ENCODE assay signal across 21 mouse cellular contexts in genomic region chr10:75709261-75709660, GRCm38 (mm10). TPM values are rescaled to one million over a fixed set of nuclear protein-coding genes. Genes with fewer than 3 reads are reported as not detected.
A peak's percentile ranks its signal among the peaks of the same experiment; 100 is the strongest.
DNase-seq lines count a peak whose midpoint lies in the region; ATAC-seq and TF ChIP-seq lines count a peak whose summit lies in the region.
"Had no signal": no experiment of that assay in that cellular context is flagged by ENCODE, and none has a peak within 500 bp of the region (broad histone marks: within the 10 kb centered on the region; RNA-seq: fewer than 3 reads in every experiment).

No protein-coding gene starts in this region.

- H3K4me3 ChIP-seq in liver, embryonic 13.5 days (replicated peaks) = no peak overlapping the region
- H3K4me3 ChIP-seq in liver, postnatal 0 days (ENCODE audit: low read depth, low read length) = no peak overlapping the region
- no peak overlapping the region for H3K4me3 ChIP-seq in heart, embryonic 16.5 days (ENCODE audit: low read length)
- H3K4me3 ChIP-seq: embryonic facial prominence, embryonic 10.5 days; forebrain, embryonic 15.5 days; heart, embryonic 13.5 days; limb, embryonic 13.5 days; midbrain, embryonic 13.5 days; neural tube, embryonic 12.5 days had no signal

- H3K9me3 ChIP-seq in liver, embryonic 13.5 days (replicated peaks) = no peaks in the 10 kb centered on the region
- no peaks in the 10 kb centered on the region for H3K9me3 ChIP-seq in liver, postnatal 0 days (ENCODE audit: low read length)
- no peaks in the 10 kb centered on the region for H3K9me3 ChIP-seq in heart, embryonic 16.5 days (replicated peaks; ENCODE audit: control insufficient read depth, low read length)
- H3K9me3 ChIP-seq: embryonic facial prominence, embryonic 10.5 days; forebrain, embryonic 15.5 days; G1E; heart, embryonic 13.5 days; limb, embryonic 13.5 days; midbrain, embryonic 13.5 days; neural tube, embryonic 12.5 days had no signal

- 87% methylated on average over 9 of the region's 9 CpGs for WGBS in liver, embryonic 13.5 days (ENCODE audit: insufficient replicate concordance)
- WGBS in liver, postnatal 0 days (ENCODE audit: insufficient replicate concordance) = 91% methylated on average over 9 of the region's 9 CpGs
- WGBS in heart, embryonic 16.5 days = 69% methylated on average over 9 of the region's 9 CpGs

- H3K36me3 ChIP-seq in liver, embryonic 13.5 days = peaks cover 86% of the 10 kb centered on the region
- peaks cover 60% of the 10 kb centered on the region for H3K36me3 ChIP-seq in liver, postnatal 0 days (replicated peaks; ENCODE audit: insufficient read depth, low read length)
- peaks cover 10% of the 10 kb centered on the region; the same call in 1 of the 2 replicates for H3K36me3 ChIP-seq in heart, embryonic 16.5 days (ENCODE audit: control insufficient read depth, insufficient read depth)

- H3K4me1 ChIP-seq in liver, embryonic 13.5 days (replicated peaks) = peaks cover 47% of the 10 kb centered on the region
- peaks cover 23% of the 10 kb centered on the region for H3K4me1 ChIP-seq in liver, postnatal 0 days (ENCODE audit: insufficient read depth)
- peaks cover 13% of the 10 kb centered on the region for H3K4me1 ChIP-seq in heart, embryonic 16.5 days (ENCODE audit: control insufficient read depth, insufficient read depth, low read length)
- H3K4me1 ChIP-seq: neural tube, embryonic 12.5 days had no signal

- peak; percentile 62 for DNase-seq in kidney, adult 11 months
- DNase-seq in kidney, postnatal 10 days = no peak
- DNase-seq in liver, embryonic 13.5 days = no peak
- no peak for DNase-seq in liver, postnatal 0 days
- DNase-seq in heart, postnatal 4 days = peak; percentile 33
- DNase-seq in frontal cortex, postnatal 10 days (ENCODE audit: low spot score in 2 of 2) = no peak
- no peak for DNase-seq in frontal cortex, postnatal 14 days (ENCODE audit: low spot score in 2 of 2)
- DNase-seq: adrenal gland, adult 2 months; B cell, adult 2 months; cerebellum, adult 11 months; gastrocnemius, postnatal 14 days had no signal

- no peak overlapping the region for H3K9ac ChIP-seq in liver, embryonic 13.5 days
- no peak overlapping the region for H3K9ac ChIP-seq in liver, postnatal 0 days (replicated peaks)
- H3K9ac ChIP-seq in heart, embryonic 16.5 days (ENCODE audit: low read length) = no peak overlapping the region
- H3K9ac ChIP-seq: forebrain, embryonic 15.5 days; heart, embryonic 13.5 days; limb, embryonic 13.5 days; midbrain, embryonic 13.5 days; neural tube, embryonic 12.5 days had no signal

- no peak overlapping the region for H3K4me2 ChIP-seq in liver, embryonic 13.5 days
- no peak overlapping the region for H3K4me2 ChIP-seq in liver, postnatal 0 days (ENCODE audit: low read depth, low read length)
- no peak overlapping the region for H3K4me2 ChIP-seq in heart, embryonic 16.5 days (ENCODE audit: low read depth, low read length)
- H3K4me2 ChIP-seq: forebrain, embryonic 15.5 days; heart, embryonic 13.5 days; limb, embryonic 13.5 days; midbrain, embryonic 13.5 days; neural tube, embryonic 12.5 days had no signal

- TF ChIP-seq CTCF in liver, postnatal 0 days (IDR thresholded peaks at IDR 0.05; ENCODE audit: low read depth) = no peak

- H3K27ac ChIP-seq in liver, embryonic 13.5 days = 0 out of 2 replicates have a peak overlapping the region, but pooled peaks have one; percentile 3
- no peak overlapping the region for H3K27ac ChIP-seq in liver, postnatal 0 days (ENCODE audit: low read depth)
- no peak overlapping the region for H3K27ac ChIP-seq in heart, embryonic 16.5 days (ENCODE audit: low read length)
- H3K27ac ChIP-seq: embryonic facial prominence, embryonic 10.5 days; forebrain, embryonic 15.5 days; heart, embryonic 13.5 days; limb, embryonic 13.5 days; midbrain, embryonic 13.5 days; neural tube, embryonic 12.5 days had no signal

- ATAC-seq in liver, embryonic 13.5 days (ENCODE audit: low read depth) = no peak
- ATAC-seq in liver, postnatal 0 days = no peak
- ATAC-seq in heart, embryonic 16.5 days (replicated peaks; ENCODE audit: extremely low read depth, insufficient read depth, low FRiP score) = peak; percentile 37; the same call in 1 of the 2 replicates
- ATAC-seq: intestine, postnatal 0 days had no signal

- TF ChIP-seq EP300 in liver, postnatal 0 days (IDR thresholded peaks at IDR 0.05; ENCODE audit: low read depth) = no peak

- H3K27me3 ChIP-seq in liver, embryonic 13.5 days = no peaks in the 10 kb centered on the region
- no peaks in the 10 kb centered on the region for H3K27me3 ChIP-seq in liver, postnatal 0 days (ENCODE audit: insufficient read depth, low read length)
- no peaks in the 10 kb centered on the region for H3K27me3 ChIP-seq in heart, embryonic 16.5 days (ENCODE audit: control insufficient read depth, insufficient read depth, low read length)
- H3K27me3 ChIP-seq: CH12.LX; forebrain, embryonic 15.5 days; heart, embryonic 13.5 days; limb, embryonic 13.5 days; midbrain, embryonic 13.5 days; neural tube, embryonic 12.5 days had no signal

RNA-seq across cellular contexts. Expression of gene Cabin1, which starts 54.9 kb away (rescaled TPM):
- polyA plus RNA-seq in liver, embryonic 13.5 days (2015; fragmentation: Nextera tagmentation; extraction: Ambion mirVana) = 15.4 and 16.6 TPM in 2 replicates
- polyA plus RNA-seq in liver, postnatal 0 days (2015; fragmentation: Nextera tagmentation; extraction: Ambion mirVana) = 8.2 and 9.1 TPM in 2 replicates
- 23.7 and 27.5 TPM in 2 replicates for polyA plus RNA-seq in heart, embryonic 16.5 days (2015; fragmentation: Nextera tagmentation; extraction: Ambion mirVana)
- total RNA-seq in heart, postnatal 4 days (2021) = 10 to 100 TPM; 35.8 to 37.1 TPM

Comparison
In these comparisons a context has a peak if more than half of its experiments do, and no peak if none do; other contexts are left out.
1. DNase-seq: peak in kidney, adult 11 months (single experiment) and heart, postnatal 4 days (single experiment); none in kidney, postnatal 10 days (single experiment), liver, embryonic 13.5 days (single experiment), liver, postnatal 0 days (single experiment), frontal cortex, postnatal 10 days (0 of 2) and frontal cortex, postnatal 14 days (0 of 2).